21 mouse cellular contexts compared by ENCODE assay signal in genomic region chr12:110022631-110023030, GRCm38 (mm10).
DNase-seq lines count a peak whose midpoint lies in the region; ATAC-seq lines count a peak whose summit lies in the region.
"Had no signal": no experiment of that assay in that cellular context is flagged by ENCODE, and none has a peak within 500 bp of the region (broad histone marks: within the 10 kb centered on the region; RNA-seq: fewer than 3 reads in every experiment).

No protein-coding gene starts in this region.

- H3K4me2 ChIP-seq in liver, embryonic 13.5 days = peak overlapping the region; percentile 28
- H3K4me2 ChIP-seq: forebrain, embryonic 13.5 days; heart, embryonic 11.5 days; heart, embryonic 15.5 days; hindbrain, embryonic 15.5 days had no signal

- no peak overlapping the region for H3K9ac ChIP-seq in liver, embryonic 13.5 days
- H3K9ac ChIP-seq: forebrain, embryonic 13.5 days; forebrain, postnatal 0 days; heart, embryonic 15.5 days; hindbrain, embryonic 15.5 days had no signal

- H3K9me3 ChIP-seq in liver, embryonic 13.5 days (replicated peaks) = no peaks in the 10 kb centered on the region
- H3K9me3 ChIP-seq: embryonic facial prominence, embryonic 10.5 days; forebrain, embryonic 13.5 days; heart, embryonic 15.5 days; hindbrain, embryonic 15.5 days had no signal

- H3K27ac ChIP-seq in liver, embryonic 13.5 days = peak overlapping the region; percentile 82; the same call in 1 of the 2 replicates
- H3K27ac ChIP-seq: embryonic facial prominence, embryonic 10.5 days; forebrain, embryonic 13.5 days; gastrocnemius, adult 2 months; heart, embryonic 15.5 days; hindbrain, embryonic 15.5 days had no signal

- 55% methylated on average over 6 of the region's 6 CpGs for WGBS in liver, embryonic 13.5 days (ENCODE audit: insufficient replicate concordance)

- H3K36me3 ChIP-seq in liver, embryonic 13.5 days = no peaks in the 10 kb centered on the region
- H3K36me3 ChIP-seq: embryonic facial prominence, embryonic 10.5 days; heart, embryonic 15.5 days; hindbrain, embryonic 15.5 days had no signal

- H3K4me3 ChIP-seq in liver, embryonic 13.5 days (replicated peaks) = 0 out of 2 replicates have a peak overlapping the region, but pooled peaks have one; percentile 16
- H3K4me3 ChIP-seq: embryonic facial prominence, embryonic 10.5 days; forebrain, embryonic 13.5 days; gastrocnemius, adult 2 months; heart, embryonic 15.5 days; hindbrain, embryonic 15.5 days had no signal

- no peak for DNase-seq in liver, embryonic 13.5 days
- DNase-seq in liver = no peak
- peak; percentile 22 for DNase-seq in lung, postnatal 10 days
- no peak for DNase-seq in lung, postnatal 4 days
- DNase-seq in retina, embryonic 14.5 days (ENCODE audit: low spot score) = peak; percentile 45
- DNase-seq in spleen, postnatal 14 days (ENCODE audit: low spot score in 2 of 2) = no peak
- no peak for DNase-seq in ovary, postnatal 36 days (ENCODE audit: low spot score)
- DNase-seq: adrenal gland, adult 8-10 months; adrenal gland, postnatal 36 days; cerebellum, adult 2 months; cerebellum, postnatal 10 days; forebrain, postnatal 0 days; gastrocnemius, adult 2 months; gastrocnemius, postnatal 36 days; heart, adult 18-20 months; heart, postnatal 36 days had no signal

- peaks cover 7% of the 10 kb centered on the region; the same call in 1 of the 2 replicates for H3K4me1 ChIP-seq in liver, embryonic 13.5 days (replicated peaks)
- H3K4me1 ChIP-seq: heart, embryonic 15.5 days had no signal

- ATAC-seq in liver, embryonic 13.5 days (ENCODE audit: low read depth) = no peak
- ATAC-seq: forebrain, embryonic 13.5 days; forebrain, postnatal 0 days had no signal

- H3K27me3 ChIP-seq in liver, embryonic 13.5 days = no peaks in the 10 kb centered on the region
- H3K27me3 ChIP-seq: forebrain, embryonic 13.5 days; heart, embryonic 15.5 days; hindbrain, embryonic 15.5 days had no signal

Comparison
In these comparisons a context has a peak if more than half of its experiments do, and no peak if none do; other contexts are left out.
1. DNase-seq: peak in lung, postnatal 10 days (single experiment) and retina, embryonic 14.5 days (single experiment); none in liver, embryonic 13.5 days (single experiment), liver (single experiment), lung, postnatal 4 days (0 of 2), spleen, postnatal 14 days (0 of 2) and ovary, postnatal 36 days (single experiment).